Mouse (Mus musculus) olfactory bulb, adult 2 months (tissue): ENCODE measurements at regions not wholly inside any gene's neighbourhood (a gene's known extent, or its start where the extent isn't known, plus 50 kb on each side); places are given as distances from the start of the nearest gene placed in this dataset.

Source experiments
- H3K27ac ChIP-seq: fragments of 200-500 bp; 2 replicates; pipeline ENCODE4 v1.5.1; 2012; ENCODE audit warnings: low read depth, low read length; ENCODE audit not compliant: insufficient read depth
- H3K4me1 ChIP-seq: fragments of 200-500 bp; 2 replicates; pipeline ENCODE4 v1.6.1; 2012; ENCODE audit warnings: low read length; ENCODE audit not compliant: control insufficient read depth, insufficient read depth
- H3K4me3 ChIP-seq: fragments of 200-500 bp; 2 replicates; pipeline ENCODE4 v1.5.1; 2012; ENCODE audit warnings: mild to moderate bottlenecking, low read depth, low read length, moderate library complexity; ENCODE audit not compliant: insufficient read depth
- CTCF ChIP-seq: fragments of 200-500 bp; IDR thresholded peaks from 2 replicates; pipeline ENCODE4 v1.5.1; 2012; ENCODE audit warnings: low read depth, mild to moderate bottlenecking, low read length, moderate library complexity; ENCODE audit not compliant: insufficient read depth
- POLR2A ChIP-seq: fragments of 200-500 bp; IDR thresholded peaks from 2 replicates; pipeline ENCODE4 v1.6.1; 2012; ENCODE audit warnings: mild to moderate bottlenecking, low read depth, low read length, moderate library complexity; ENCODE audit not compliant: insufficient read depth
- WGBS: fragments of 180-500 bp; shearing (Covaris S2); methylation state at CpG from one replicate; pipeline ENCODE4 v1.1.7; 2018; 5-methylcytosine and 5-hydroxymethylcytosine counted together

- Histone ChIP-seq H3K4me3 (no peak overlapping the region), H3K27ac (no peak overlapping the region), H3K4me1 (peaks cover 8% of the 10 kb centered on the region)
- TF ChIP-seq CTCF, result no peak
- TF ChIP-seq POLR2A, result no peak
- 91% methylated on average over 6 of the region's 6 CpGs for WGBS
Measured at GRCm38 (mm10) chr13:44504455-44504854, 224.8 kb upstream of the Jarid2 start.

DNA sequence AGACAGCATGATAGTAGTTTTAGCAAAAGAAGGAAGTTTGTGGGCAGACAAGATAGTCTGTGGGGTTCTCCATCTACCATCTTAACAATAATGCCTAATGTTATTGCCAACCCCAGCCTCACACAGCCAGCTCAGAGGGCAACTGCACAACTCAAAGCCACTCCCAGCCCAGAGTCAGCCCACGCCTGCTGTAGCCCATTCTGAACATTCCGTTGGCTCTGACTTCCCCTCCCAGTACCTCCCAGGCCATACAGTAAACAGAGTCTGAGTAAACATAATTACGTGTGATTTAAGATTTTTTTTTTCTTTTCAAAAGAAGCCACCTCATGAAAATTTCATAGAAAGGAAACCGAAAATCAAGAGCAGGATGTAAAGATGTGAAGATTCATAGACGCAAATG lies 222.3 kb upstream of the Jarid2 start:
- peaks cover 4% of the 10 kb centered on the region; the same call in 1 of the 2 replicates for H3K4me1 ChIP-seq

GRCm38 (mm10) chr13:44509526-44510159 lies 219.6 kb upstream of the Jarid2 start:
- TF ChIP-seq POLR2A (no peak), CTCF (no peak)
- H3K27ac ChIP-seq, result no peak overlapping the region
- 71% methylated on average over 11 of the region's 11 CpGs for WGBS
- H3K4me3 ChIP-seq, result no peak overlapping the region
- no peaks in the 10 kb centered on the region for H3K4me1 ChIP-seq

More for the DNA sequence above, 222.3 kb upstream of the Jarid2 start:
- TF ChIP-seq POLR2A, result no peak
- TF ChIP-seq CTCF, result no peak
- H3K4me3 ChIP-seq, result no peak overlapping the region
- 75% methylated on average over 5 of the region's 5 CpGs for WGBS
- no peak overlapping the region for H3K27ac ChIP-seq

GRCm38 (mm10) chr13:44513378-44514285 lies 215.6 kb upstream of the Jarid2 start:
- 86% methylated on average over 13 of the region's 13 CpGs for WGBS
- no peak overlapping the region for H3K27ac ChIP-seq
- H3K4me1 ChIP-seq, result no peaks in the 10 kb centered on the region
- TF ChIP-seq CTCF (no peak), POLR2A (no peak)
- no peak overlapping the region for H3K4me3 ChIP-seq

DNA sequence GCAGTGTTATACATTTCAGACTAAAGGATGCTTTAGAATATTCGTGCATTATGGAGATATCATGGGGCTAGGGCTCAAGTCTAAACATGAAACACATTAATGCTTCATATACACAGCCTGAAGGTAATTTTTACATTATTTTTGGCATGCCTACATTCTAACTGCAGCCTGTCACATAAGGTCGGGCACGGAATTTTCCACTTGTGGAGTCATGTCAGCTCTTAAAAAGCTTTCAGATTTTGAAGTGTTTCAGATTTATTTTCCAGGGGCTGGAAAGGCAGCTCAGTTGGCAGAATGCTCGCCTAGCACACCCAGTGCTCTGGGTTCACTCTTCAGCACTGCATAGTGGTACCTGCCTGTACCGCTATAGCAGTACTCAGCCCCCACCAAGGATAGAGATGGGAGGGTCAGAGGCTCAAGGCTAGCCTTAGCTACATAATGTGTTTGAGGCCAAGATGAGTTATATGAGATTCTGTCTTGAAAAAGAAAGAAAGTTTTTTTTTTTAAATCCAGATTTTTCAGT lies 214.6 kb upstream of the Jarid2 start:
- no peak overlapping the region for H3K27ac ChIP-seq
- no peaks in the 10 kb centered on the region for H3K4me1 ChIP-seq
- TF ChIP-seq CTCF (no peak), POLR2A (no peak)
- no peak overlapping the region for H3K4me3 ChIP-seq
- WGBS, result 90% methylated on average over 5 of the region's 5 CpGs

DNA sequence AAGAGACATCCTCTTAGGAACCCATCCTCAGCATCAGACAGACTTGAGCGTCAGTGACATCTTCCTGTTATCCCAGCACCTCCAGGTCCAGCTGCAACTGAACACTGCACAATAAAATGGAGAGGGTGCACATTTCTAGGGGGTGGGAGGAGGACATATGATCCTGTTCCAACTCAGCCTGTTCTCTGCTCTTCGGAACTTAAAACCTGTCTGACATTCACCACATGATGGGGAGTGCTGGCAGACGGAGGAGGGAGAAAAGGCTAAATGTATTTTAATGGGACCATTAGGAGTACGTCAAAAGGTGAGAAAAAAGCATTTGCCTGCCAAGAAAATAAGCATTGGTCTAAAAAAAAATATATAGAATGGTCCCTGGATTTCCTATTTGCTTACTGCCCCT lies 212.4 kb upstream of the Jarid2 start:
- no peaks in the 10 kb centered on the region for H3K4me1 ChIP-seq
- WGBS, result 86% methylated on average over 4 of the region's 4 CpGs
- TF ChIP-seq CTCF (no peak), POLR2A (no peak)
- H3K27ac ChIP-seq, result no peak overlapping the region
- no peak overlapping the region for H3K4me3 ChIP-seq

GRCm38 (mm10) chr13:44517312-44517711 lies 212.0 kb upstream of the Jarid2 start:
- WGBS, result 95% methylated on average over 9 of the region's 9 CpGs
- Histone ChIP-seq H3K4me3 (no peak overlapping the region), H3K27ac (no peak overlapping the region), H3K4me1 (no peaks in the 10 kb centered on the region)
- no peak for TF ChIP-seq POLR2A

DNA sequence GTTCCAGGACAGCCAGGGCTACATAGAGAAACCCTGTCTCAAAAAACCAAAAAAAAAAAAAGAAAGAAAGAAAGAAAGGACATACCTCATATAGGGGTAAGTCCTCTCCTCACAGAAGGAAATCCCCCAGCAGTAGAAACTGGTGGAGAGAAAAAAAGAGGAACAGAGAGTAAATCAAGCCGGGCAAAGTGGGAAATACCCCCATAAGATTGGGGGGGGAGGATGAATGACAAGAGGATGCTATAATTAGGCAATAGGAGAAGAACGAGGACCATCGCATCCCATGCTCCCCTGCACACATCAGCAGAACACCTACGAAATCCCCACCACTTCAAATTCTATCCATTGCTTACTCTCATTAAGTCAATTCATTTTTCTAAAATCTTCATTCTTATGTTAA lies 211.1 kb upstream of the Jarid2 start:
- no peak for TF ChIP-seq CTCF
- TF ChIP-seq POLR2A, result no peak
- H3K4me3 ChIP-seq, result no peak overlapping the region
- 79% methylated on average over 4 of the region's 4 CpGs for WGBS
- no peaks in the 10 kb centered on the region for H3K4me1 ChIP-seq
- H3K27ac ChIP-seq, result no peak overlapping the region

DNA sequence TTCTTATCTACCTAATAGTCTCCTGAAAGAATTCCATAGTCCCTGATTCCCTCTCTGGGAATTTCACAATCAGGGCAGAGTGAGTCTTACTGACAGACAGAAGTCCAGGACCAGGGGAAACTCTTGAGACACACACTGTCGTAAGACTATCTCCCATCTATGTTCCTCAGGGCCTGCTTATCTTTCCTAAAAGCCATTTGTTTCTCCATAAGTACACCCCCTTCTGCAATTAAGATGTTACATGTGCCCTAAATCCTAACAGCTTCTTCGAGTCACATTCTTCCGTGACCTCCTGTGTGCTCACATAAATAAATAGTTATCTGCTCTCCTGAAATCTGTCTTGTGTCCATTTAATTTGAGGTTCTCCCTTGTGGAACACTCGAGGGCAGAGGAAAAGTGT lies 205.8 kb upstream of the Jarid2 start:
- Histone ChIP-seq H3K27ac (no peak overlapping the region), H3K4me3 (no peak overlapping the region), H3K4me1 (no peaks in the 10 kb centered on the region)
- WGBS, result 90% methylated on average over 4 of the region's 4 CpGs
- no peak for TF ChIP-seq POLR2A
- no peak for TF ChIP-seq CTCF
